Mouse (Mus musculus) gastrocnemius, postnatal 4 days (tissue): ENCODE measurements around the gene Gpm6b. TPM values are rescaled to one million over a fixed set of nuclear protein-coding genes. Genes with fewer than 3 reads are reported as not detected.
A peak's percentile ranks its signal among the peaks of the same experiment; 100 is the strongest.

Source experiments
- DNase-seq, 2 experiments: peaks; one replicate each; pipeline ENCODE4 v3.0.0; 2021 to 2022; ENCODE audit warnings: low spot score in 2 of 2, mixed read lengths in 2 of 2
- total RNA-seq, 2 experiments: library from RNA; stranded (reverse); gene quantifications; 2 replicates each; pipeline ENCODE4 v1.2.3; 2021

Gene Gpm6b
- total RNA-seq, 2 experiments from 2014 or later = 16.6 to 20.2 TPM

- DNase-seq = no peak
These were observed 114.7 kb downstream of the Gpm6b start for GRCm38 (mm10) chrX:166353412-166353811.

DNA sequence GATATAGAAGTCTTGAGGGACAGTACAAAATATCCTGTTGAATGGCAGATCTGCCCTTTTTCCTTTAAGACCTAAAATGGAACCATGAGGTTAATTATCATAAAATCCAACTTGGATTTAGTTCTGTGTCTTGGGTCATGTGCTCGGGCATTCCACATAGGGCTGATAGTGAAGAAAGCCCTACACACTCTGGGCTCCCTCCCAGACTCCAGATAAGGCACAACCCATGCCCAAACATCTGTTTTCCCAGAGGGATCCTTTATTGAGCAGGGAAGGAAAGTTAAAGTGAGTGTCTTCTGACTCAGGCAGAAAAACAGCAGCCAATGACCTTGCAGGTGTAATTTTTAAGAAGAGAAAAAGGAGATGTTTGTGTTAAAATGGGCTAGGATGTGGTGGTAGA, 116.2 kb downstream of the Gpm6b start:
- no peak for DNase-seq

- no peak for DNase-seq
These were observed 117.6 kb downstream of the Gpm6b start for GRCm38 (mm10) chrX:166356276-166356675.

DNA sequence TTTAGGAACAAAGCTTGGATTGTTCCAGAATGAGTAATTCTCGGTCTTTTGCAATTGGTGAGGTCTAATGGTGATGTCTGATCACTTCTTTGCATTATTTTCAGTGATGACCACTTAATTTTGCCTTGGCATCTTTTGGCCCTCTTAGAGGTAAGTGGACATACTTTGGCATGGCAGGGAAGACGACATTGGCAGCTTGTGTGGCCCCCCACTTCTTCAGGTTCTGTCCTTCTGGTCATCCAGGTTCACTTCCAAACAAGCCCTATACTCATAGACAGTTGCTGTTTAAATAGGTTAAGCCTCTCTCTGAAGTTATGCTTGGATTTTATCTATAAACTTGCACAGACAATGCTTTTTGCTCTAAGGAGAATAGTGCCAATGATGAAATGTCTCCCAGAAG, 120.2 kb downstream of the Gpm6b start:
- DNase-seq = no peak

DNA sequence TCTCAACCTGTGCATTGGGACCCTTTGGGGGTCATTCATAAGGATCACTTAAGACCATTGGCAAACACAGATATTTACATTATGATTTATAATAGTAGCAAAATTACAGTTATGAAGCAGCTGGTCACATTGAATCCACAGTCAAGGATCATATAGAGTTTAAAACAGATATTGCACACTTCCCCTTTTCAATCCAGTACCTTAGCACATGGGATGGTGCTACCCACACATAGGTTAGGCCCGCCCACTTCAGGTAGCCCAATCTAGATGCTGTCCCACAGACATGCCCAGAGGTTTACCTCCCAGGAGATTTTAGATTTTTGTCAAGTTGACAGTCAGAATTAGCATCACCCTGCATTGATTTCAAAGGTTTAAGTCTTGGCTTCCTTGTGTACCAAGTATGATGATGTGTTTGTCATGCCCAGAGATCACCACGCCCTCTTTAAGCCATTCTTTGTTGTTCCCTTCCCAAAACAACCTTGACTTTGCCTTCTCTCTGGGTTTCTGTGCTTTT, 121.3 kb downstream of the Gpm6b start:
- no peak for DNase-seq

GRCm38 (mm10) chrX:166360455-166360854, 121.7 kb downstream of the Gpm6b start:
- DNase-seq = no peak

DNA sequence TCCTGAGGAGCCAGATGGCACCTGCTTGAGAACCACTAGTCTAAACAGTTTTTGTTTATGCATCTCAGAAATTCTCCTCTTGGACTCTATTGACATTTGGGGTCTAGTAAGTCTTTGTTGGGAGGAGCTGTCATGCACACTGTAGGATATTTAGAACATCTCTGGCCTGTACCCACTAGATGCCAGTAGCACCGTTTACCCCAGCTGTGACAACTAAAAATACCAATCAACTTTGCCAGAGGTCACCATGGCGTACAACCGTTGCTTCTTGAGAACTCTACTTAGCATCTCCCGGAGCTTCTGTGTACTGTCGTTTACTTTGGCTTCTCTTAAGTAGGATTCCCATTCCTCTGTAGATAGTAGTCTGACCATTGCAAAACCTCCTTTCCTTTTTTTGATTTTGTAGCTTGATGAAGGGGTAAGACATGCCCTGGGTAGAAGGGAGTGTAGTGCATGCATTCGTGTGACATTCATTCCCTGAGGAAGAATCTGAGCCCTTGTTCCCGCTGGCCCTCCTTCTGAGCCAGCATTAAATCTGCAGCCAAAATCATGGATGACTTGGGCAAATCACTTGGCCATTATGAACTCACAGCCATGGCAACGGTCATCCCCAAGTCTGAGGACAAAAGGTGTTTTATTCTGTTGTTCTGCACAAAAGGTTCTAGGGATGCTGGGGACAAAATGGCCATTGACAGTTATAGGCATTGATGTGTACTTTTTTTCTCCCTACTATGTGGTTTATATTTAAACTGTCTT, 126.9 kb downstream of the Gpm6b start:
- DNase-seq = no peak

DNA sequence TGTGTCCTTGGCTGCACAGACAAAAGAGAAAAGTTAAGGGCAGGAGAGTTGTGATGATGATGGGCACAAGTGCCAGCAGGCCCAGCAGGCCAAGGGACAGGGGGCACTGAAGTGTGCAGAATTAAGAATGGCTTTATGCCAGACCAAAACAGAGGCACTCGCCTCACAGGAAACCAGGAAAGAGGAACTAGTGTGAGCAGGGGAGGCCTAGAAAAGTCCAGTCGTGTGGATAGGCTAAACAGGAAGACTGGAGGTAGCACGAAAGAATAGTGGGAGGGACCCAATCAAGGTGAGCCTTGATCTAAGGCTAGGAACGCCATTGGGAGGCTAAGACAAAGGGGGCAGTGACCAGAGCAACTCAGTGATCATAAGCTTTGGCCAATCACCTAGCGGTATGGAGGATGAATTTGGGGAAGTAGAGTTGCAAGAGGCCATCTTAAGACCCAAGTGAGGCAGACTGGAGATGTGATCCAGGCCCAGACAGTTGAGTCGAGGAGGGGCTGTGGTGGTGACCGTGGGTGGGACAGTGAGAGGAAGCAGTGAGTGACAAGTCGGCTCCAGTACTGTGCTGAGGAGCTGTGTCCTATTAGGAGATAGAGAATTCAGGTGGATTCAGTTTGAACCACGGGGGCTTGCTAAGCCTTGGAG, 138.1 kb downstream of the Gpm6b start:
- no peak for DNase-seq

DNA sequence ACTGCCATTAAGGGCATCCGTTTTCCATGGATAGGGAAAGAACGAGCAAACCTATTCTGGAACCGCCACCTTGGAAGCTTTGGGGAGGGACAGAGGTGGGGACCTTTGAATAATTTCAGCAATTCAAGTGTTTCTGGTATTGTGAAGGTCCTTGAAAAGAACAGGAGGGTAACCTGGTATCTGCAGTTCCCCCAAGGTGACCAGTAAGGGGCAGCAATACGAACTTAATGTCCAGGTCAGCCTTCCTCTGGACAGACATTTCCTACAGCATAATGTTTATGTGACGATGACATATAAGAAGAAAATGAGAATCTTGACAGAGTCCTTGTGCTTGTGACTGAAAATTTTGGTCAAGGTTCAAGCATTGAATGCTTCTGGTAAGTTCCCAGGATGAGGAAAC, 139.9 kb downstream of the Gpm6b start:
- DNase-seq = no peak

DNA sequence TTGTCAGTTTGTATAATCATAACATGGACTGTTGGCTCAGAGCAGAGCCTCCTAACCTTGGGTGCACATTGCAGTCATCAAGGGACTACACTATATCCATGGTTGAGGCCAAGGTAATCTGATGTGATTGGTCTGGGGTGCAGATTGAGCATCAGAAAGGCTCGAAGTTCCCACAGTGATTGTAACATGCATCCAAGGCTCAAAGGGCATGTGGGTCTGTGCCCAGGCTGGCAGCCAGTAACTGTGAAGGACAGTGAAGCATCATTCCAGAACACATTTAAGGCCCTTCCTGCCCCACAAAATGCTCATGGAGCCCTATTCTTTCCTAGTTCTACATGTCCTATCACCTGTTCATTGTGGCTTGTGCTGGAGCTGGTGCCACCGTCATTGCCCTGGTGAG, 144.9 kb downstream of the Gpm6b start:
- DNase-seq = no peak

- peak in 1 of 2 experiments; percentile 7 for DNase-seq
These were observed 146.2 kb downstream of the Gpm6b start for GRCm38 (mm10) chrX:166384935-166385334.

DNA sequence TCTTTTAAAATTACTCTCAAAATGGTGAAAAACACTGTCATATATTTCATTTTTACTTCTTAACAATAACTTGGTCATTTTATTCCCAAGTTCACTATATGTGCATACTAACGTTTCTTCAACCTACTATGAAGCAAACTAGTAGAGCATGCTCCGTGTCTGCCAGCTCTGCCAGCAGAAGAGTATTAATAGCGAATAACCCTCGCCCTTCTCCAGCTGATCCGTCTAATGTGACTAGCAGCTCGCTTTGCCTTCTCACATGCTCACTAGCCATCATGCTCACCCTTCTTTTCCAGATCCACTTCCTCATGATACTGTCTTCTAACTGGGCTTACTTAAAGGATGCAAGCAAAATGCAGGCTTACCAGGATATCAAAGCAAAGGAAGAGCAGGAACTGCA, 147.9 kb downstream of the Gpm6b start:
- DNase-seq = no peak

- no peak for DNase-seq
These were observed 155.0 kb downstream of the Gpm6b start for GRCm38 (mm10) chrX:166393753-166394152.

- DNase-seq = no peak
These were observed 169.2 kb downstream of the Gpm6b start for GRCm38 (mm10) chrX:166407865-166408264.

DNA sequence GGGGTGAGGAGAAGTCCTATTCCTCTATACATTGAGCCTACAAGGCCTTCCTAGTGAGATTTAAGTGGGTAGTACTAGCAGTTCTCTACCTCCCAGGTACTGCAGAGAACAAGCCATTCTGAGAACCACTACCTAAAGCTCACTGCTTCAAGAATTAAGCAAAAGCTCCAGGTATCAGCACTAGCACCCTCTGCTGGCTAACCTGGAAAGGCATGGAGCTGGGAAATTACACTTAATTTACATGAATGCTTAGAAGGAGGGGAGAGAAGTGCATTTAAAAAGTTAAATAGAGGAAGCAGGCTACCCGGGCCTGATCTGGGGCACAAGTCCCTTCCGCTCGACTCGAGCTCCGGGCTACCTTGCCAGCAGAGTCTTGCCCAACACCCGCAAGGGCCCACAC, 177.5 kb downstream of the Gpm6b start:
- no peak for DNase-seq

DNA sequence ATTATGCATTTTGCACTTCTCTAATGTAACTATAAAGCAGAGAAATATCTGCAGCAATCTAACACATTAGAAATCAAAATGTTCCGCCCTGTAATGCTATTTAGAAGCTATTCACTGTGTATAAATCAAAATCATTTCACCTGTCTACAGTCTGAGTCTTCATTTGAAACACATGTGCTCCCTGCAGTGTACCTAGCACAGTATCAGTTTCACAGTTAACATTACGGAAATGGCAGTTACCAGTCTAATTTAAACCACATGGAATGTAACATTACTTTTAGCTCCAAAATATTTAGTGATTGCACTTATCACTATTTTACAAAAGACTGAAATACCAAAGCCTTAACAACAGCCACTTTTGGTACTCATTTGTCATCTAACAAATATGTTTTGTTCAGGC, 196.1 kb downstream of the Gpm6b start:
- DNase-seq = no peak

Other genes starting within 250 kb of the Gpm6b start
- gene Gemin8, start 68.5 kb upstream of the Gpm6b start, total RNA-seq = 1 to 10 TPM; 4.2 to 5.2 TPM
- gene Trappc2, start 201.7 kb downstream of the Gpm6b start, total RNA-seq = 10 to 100 TPM; 14.1 to 20.9 TPM
- 1 to 10 TPM; 8.0 to 9.3 TPM for gene Ofd1, start 201.8 kb downstream of the Gpm6b start, total RNA-seq
- gene Rab9, start 241.0 kb downstream of the Gpm6b start, total RNA-seq = 10 to 100 TPM; 24.0 to 28.0 TPM